Mouse (Mus musculus) liver, adult 2 months (tissue): ENCODE results near the gene Scd4.
"Not testable (repeated sequence)": the region's sequence is repeated elsewhere in the genome, so short reads cannot be mapped to it uniquely, and the experiment has no call there.

Source experiments
- CTCF ChIP-seq: fragments of 200-500 bp; IDR thresholded peaks from 2 replicates; pipeline ENCODE4 v1.5.1; 2011; ENCODE audit warnings: low read depth, low read length, control low read depth
- POLR2A ChIP-seq: fragments of 200-500 bp; IDR thresholded peaks from 2 replicates; pipeline ENCODE4 v1.6.1; 2011; ENCODE audit warnings: low read length, control low read depth; ENCODE audit not compliant: insufficient read depth; ENCODE audit errors: extremely low read depth

GRCm38 (mm10) chr19:44331128-44331527 is 1.8 kb upstream of the Scd4 start:
- TF ChIP-seq CTCF, POLR2A: not testable (repeated sequence)
